Mouse (Mus musculus): ENCODE results near the gene Cog1. TPM values are rescaled to one million over a fixed set of nuclear protein-coding genes. Genes with fewer than 3 reads are reported as not detected.

The Cog1 gene
- polyA plus RNA-seq, 1 experiment from 2014 or later = 37.6 TPM

- Histone ChIP-seq H3K27me3 (no peaks in the 10 kb centered on the region), H3K9me3 (no peaks in the 10 kb centered on the region), H3K4me2 (replicated peaks) (no peak overlapping the region), H3K27ac (replicated peaks) (no peak overlapping the region), H3K36me3 (no peaks in the 10 kb centered on the region), H3K4me1 (peaks cover 17% of the 10 kb centered on the region), H3K4me3 (no peak overlapping the region), H3K9ac (replicated peaks) (no peak overlapping the region)
- WGBS = 45% methylated on average over 1 of the region's 1 CpGs
- ATAC-seq (replicated peaks) = no peak
Observed at GRCm38 (mm10) chr11:113711061-113711460, 62.1 kb downstream of the Cog1 start.

- H3K9ac ChIP-seq (replicated peaks) = no peak overlapping the region
- WGBS = 72% methylated on average over 7 of the region's 7 CpGs
- H3K36me3 ChIP-seq = no peaks in the 10 kb centered on the region
- no peak overlapping the region for H3K4me2 ChIP-seq (replicated peaks)
- H3K9me3 ChIP-seq = no peaks in the 10 kb centered on the region
- H3K4me3 ChIP-seq = no peak overlapping the region
- no peak for ATAC-seq (replicated peaks)
- peaks cover 7% of the 10 kb centered on the region for H3K4me1 ChIP-seq
- no peak overlapping the region for H3K27ac ChIP-seq (replicated peaks)
- H3K27me3 ChIP-seq = no peaks in the 10 kb centered on the region
Observed at GRCm38 (mm10) chr11:113715078-113715674, 66.2 kb downstream of the Cog1 start.

GRCm38 (mm10) chr11:113716132-113716531 is 67.2 kb downstream of the Cog1 start:
- WGBS = 94% methylated on average over 2 of the region's 2 CpGs
- no peaks in the 10 kb centered on the region for H3K4me1 ChIP-seq
- ATAC-seq (replicated peaks) = no peak
- H3K4me3 ChIP-seq = no peak overlapping the region
- no peak overlapping the region for H3K4me2 ChIP-seq (replicated peaks)
- H3K27ac ChIP-seq (replicated peaks) = no peak overlapping the region
- H3K27me3 ChIP-seq = no peaks in the 10 kb centered on the region
- H3K9ac ChIP-seq (replicated peaks) = no peak overlapping the region
- no peaks in the 10 kb centered on the region for H3K36me3 ChIP-seq
- no peaks in the 10 kb centered on the region for H3K9me3 ChIP-seq

Other genes with a start within 250 kb of the Cog1 start
- 85.6 and 102 TPM in 2 replicates for gene Sstr2, start 29.8 kb upstream of the Cog1 start, polyA plus RNA-seq (2015; fragmentation: Nextera tagmentation; extraction: Ambion mirVana)
- gene Slc39a11, start 910 bp downstream of the Cog1 start, polyA plus RNA-seq (2015; fragmentation: Nextera tagmentation; extraction: Ambion mirVana) = 39.6 and 42.2 TPM in 2 replicates
- 47.1 and 47.2 TPM in 2 replicates for gene Fam104a, start 35.0 kb downstream of the Cog1 start, polyA plus RNA-seq (2015; fragmentation: Nextera tagmentation; extraction: Ambion mirVana)
- 25.2 and 27.6 TPM in 2 replicates for gene D11Wsu47e, start 35.2 kb downstream of the Cog1 start, polyA plus RNA-seq (2015; fragmentation: Nextera tagmentation; extraction: Ambion mirVana)
- gene Cpsf4l, start 60.8 kb downstream of the Cog1 start, polyA plus RNA-seq (2015; fragmentation: Nextera tagmentation; extraction: Ambion mirVana) = 0.18 and 0.38 TPM in 2 replicates
- 91.5 and 97.2 TPM in 2 replicates for gene Cdc42ep4, start 102.7 kb downstream of the Cog1 start, polyA plus RNA-seq (2015; fragmentation: Nextera tagmentation; extraction: Ambion mirVana)